ENCODE assay signal across 8 mouse cellular contexts in genomic region chr2:65414806-65415281, GRCm38 (mm10). TPM values are rescaled to one million over a fixed set of nuclear protein-coding genes. Genes with fewer than 3 reads are reported as not detected.
DNase-seq lines count a peak whose midpoint lies in the region; ATAC-seq and TF ChIP-seq lines count a peak whose summit lies in the region.

No protein-coding gene starts in this region.

- peak overlapping the region; percentile 52 for H3K4me2 ChIP-seq in midbrain, embryonic 11.5 days
- H3K4me2 ChIP-seq in stomach, embryonic 14.5 days (replicated peaks; ENCODE audit: low read depth, low read length): peak overlapping the region; percentile 54

- DNase-seq in 3T3-L1 (ENCODE audit: low read depth, low spot score): peak; percentile 29
- peak; percentile 87 for DNase-seq in ES-E14 (ENCODE audit: low read depth, low spot score)
- DNase-seq in embryo, embryonic 9.5 days (ENCODE audit: extremely low spot score): peak; percentile 72
- DNase-seq in hindbrain, embryonic 10.5 days (ENCODE audit: low spot score): peak; percentile 77
- peak; percentile 47 to 62 for DNase-seq in layer of hippocampus, postnatal 36 days
- peak; percentile 96 for DNase-seq in midbrain, embryonic 11.5 days (ENCODE audit: low spot score, missing footprints)
- no peak for DNase-seq in spleen, postnatal 14 days (ENCODE audit: low spot score in 2 of 2)

- H3K9me3 ChIP-seq in ES-E14 (ENCODE audit: control insufficient read depth, insufficient read depth, low read depth, low read length): no peaks in the 10 kb centered on the region
- H3K9me3 ChIP-seq in hindbrain, embryonic 10.5 days: peaks cover 7% of the 10 kb centered on the region; the same call in 1 of the 2 replicates
- peaks cover 5% of the 10 kb centered on the region; the same call in 1 of the 2 replicates for H3K9me3 ChIP-seq in midbrain, embryonic 11.5 days (ENCODE audit: control insufficient read depth, low read length)
- no peaks in the 10 kb centered on the region for H3K9me3 ChIP-seq in stomach, embryonic 14.5 days (ENCODE audit: control insufficient read depth, low read depth, low read length)

- H3K27me3 ChIP-seq in hindbrain, embryonic 10.5 days (ENCODE audit: insufficient read depth, poor library complexity, severe bottlenecking): no peaks in the 10 kb centered on the region
- no peaks in the 10 kb centered on the region for H3K27me3 ChIP-seq in midbrain, embryonic 11.5 days (ENCODE audit: control insufficient read depth, insufficient read depth, low read length)
- H3K27me3 ChIP-seq in stomach, embryonic 14.5 days (ENCODE audit: control insufficient read depth, insufficient read depth, low read length): no peaks in the 10 kb centered on the region

- 3% methylated on average over 6 of the region's 6 CpGs for WGBS in hindbrain, embryonic 10.5 days
- 2% methylated on average over 6 of the region's 6 CpGs for WGBS in midbrain, embryonic 11.5 days
- 5% methylated on average over 6 of the region's 6 CpGs for WGBS in stomach, embryonic 14.5 days

- peaks cover 4% of the 10 kb centered on the region; the same call in 1 of the 2 replicates for H3K36me3 ChIP-seq in ES-E14 (ENCODE audit: control insufficient read depth, insufficient read depth, low read length, poor library complexity, severe bottlenecking)
- H3K36me3 ChIP-seq in hindbrain, embryonic 10.5 days: no peaks in the 10 kb centered on the region
- H3K36me3 ChIP-seq in midbrain, embryonic 11.5 days (ENCODE audit: control insufficient read depth, insufficient read depth, low read length): no peaks in the 10 kb centered on the region
- H3K36me3 ChIP-seq in stomach, embryonic 14.5 days (ENCODE audit: control insufficient read depth, insufficient read depth, low read length): no peaks in the 10 kb centered on the region

- H3K27ac ChIP-seq in ES-E14 (ENCODE audit: insufficient read depth, low read depth, low read length, poor library complexity, severe bottlenecking): peak overlapping the region; percentile 54; the same call in 1 of the 2 replicates
- peak overlapping the region; percentile 88 for H3K27ac ChIP-seq in hindbrain, embryonic 10.5 days
- H3K27ac ChIP-seq in midbrain, embryonic 11.5 days (ENCODE audit: low read depth, low read length): peak overlapping the region; percentile 90
- no peak overlapping the region for H3K27ac ChIP-seq in stomach, embryonic 14.5 days (ENCODE audit: low read length)

- no peak overlapping the region for H3K9ac ChIP-seq in ES-E14 (ENCODE audit: insufficient read depth, low read depth, low read length, poor library complexity, severe bottlenecking)
- peak overlapping the region; percentile 22; the same call in 1 of the 2 replicates for H3K9ac ChIP-seq in midbrain, embryonic 11.5 days (ENCODE audit: low read length)
- H3K9ac ChIP-seq in stomach, embryonic 14.5 days (replicated peaks; ENCODE audit: low read depth, low read length): no peak overlapping the region

- H3K4me1 ChIP-seq in ES-E14 (ENCODE audit: control insufficient read depth in 2 of 2, insufficient read depth in 2 of 2, low read length in 2 of 2, poor library complexity in 1 of 2): peaks cover 5 to 8% of the 10 kb centered on the region in 2 experiments
- H3K4me1 ChIP-seq in hindbrain, embryonic 10.5 days (replicated peaks): peaks cover 17% of the 10 kb centered on the region
- H3K4me1 ChIP-seq in midbrain, embryonic 11.5 days (ENCODE audit: control insufficient read depth, insufficient read depth, low read length): peaks cover 7% of the 10 kb centered on the region; the same call in 1 of the 2 replicates
- no peaks in the 10 kb centered on the region for H3K4me1 ChIP-seq in stomach, embryonic 14.5 days (ENCODE audit: control insufficient read depth, insufficient read depth, low read length)

- ATAC-seq in midbrain, embryonic 11.5 days (ENCODE audit: low FRiP score): peak; percentile 91
- ATAC-seq in stomach, embryonic 14.5 days (ENCODE audit: insufficient number of reproducible peaks, insufficient read depth, low FRiP score, low read depth): no peak

- in situ Hi-C loops in ES-E14 (cut with MboI; ENCODE audit: low sequenced_read_pairs in 2 of 2, unreplicated experiment in 2 of 2): loop anchor here (5.0 to 25.0 kb wide), 3 partner anchors 147 to 622 kb away; partner anchors contain the start of gene Scn3a (in 1 of the 2)

- H3K4me3 ChIP-seq in ES-E14 (ENCODE audit: insufficient read depth in 1 of 2, low read depth in 1 of 2, low read length in 2 of 2, poor library complexity in 1 of 2, severe bottlenecking in 1 of 2): no peak overlapping the region
- H3K4me3 ChIP-seq in hindbrain, embryonic 10.5 days: peak overlapping the region; percentile 41
- H3K4me3 ChIP-seq in midbrain, embryonic 11.5 days (ENCODE audit: low read depth, low read length): peak overlapping the region; percentile 11; the same call in 1 of the 2 replicates
- H3K4me3 ChIP-seq in stomach, embryonic 14.5 days (ENCODE audit: low read depth, low read length): peak overlapping the region; percentile 20; the same call in 1 of the 2 replicates

TF ChIP-seq in ES-E14, 5 proteins besides CTCF, POLR2A, EP300 and RAD21:
- TF ChIP-seq MAFK (IDR thresholded peaks at IDR 0.05; ENCODE audit: insufficient read depth, low read depth, low read length): no peak

RNA-seq across cellular contexts. Expression of gene Slc38a11, which starts 51.0 kb away (rescaled TPM):
- 0.13 and 0.26 TPM in 2 replicates for total RNA-seq in ES-E14 (2012; rRNA removed)
- polyA plus RNA-seq in hindbrain, embryonic 10.5 days (2016; fragmentation: Nextera tagmentation; extraction: Ambion mirVana): 0.14 and 0.17 TPM in 2 replicates
- total RNA-seq in layer of hippocampus, postnatal 36 days (2021): 1 to 10 TPM; 2.5 to 4.3 TPM
- 0.68 and 1.1 TPM in 2 replicates for polyA plus RNA-seq in midbrain, embryonic 11.5 days (2014; fragmentation: Nextera tagmentation; extraction: Ambion mirVana)
- polyA plus RNA-seq in stomach, embryonic 14.5 days (2014; fragmentation: Nextera tagmentation; extraction: Ambion mirVana): not detected in 2 replicates

Comparison
In these comparisons a context has a peak if more than half of its experiments do, and no peak if none do; other contexts are left out.
1. DNase-seq: peak in 3T3-L1 (single experiment), ES-E14 (single experiment), embryo, embryonic 9.5 days (single experiment), hindbrain, embryonic 10.5 days (single experiment), layer of hippocampus, postnatal 36 days (2 of 2) and midbrain, embryonic 11.5 days (single experiment); none in spleen, postnatal 14 days (0 of 2).
2. H3K4me3 ChIP-seq: peak in hindbrain, embryonic 10.5 days (single experiment), midbrain, embryonic 11.5 days (single experiment) and stomach, embryonic 14.5 days (single experiment); none in ES-E14 (0 of 2).